Mouse (Mus musculus) gastrocnemius, postnatal 14 days (tissue): Measurements from ENCODE around the gene Os9. TPM values are rescaled to one million over a fixed set of nuclear protein-coding genes. Genes with fewer than 3 reads are reported as not detected.
"Not testable (repeated sequence)": the region's sequence is repeated elsewhere in the genome, so short reads cannot be mapped to it uniquely, and the experiment has no call there.

ENCODE experiments used
- DNase-seq: peaks from one replicate; pipeline ENCODE4 v3.0.0; 2021; ENCODE audit warnings: mixed read lengths
- intact Hi-C: fragments of 180-260 bp; cut with DNase I; formaldehyde crosslinking; loops from one replicate; pipeline ENCODE4 v1.15.1; 2025; ENCODE audit warnings: low total_unique reads
- total RNA-seq, 2 experiments: library from RNA; stranded (reverse); gene quantifications; 2 replicates each; pipeline ENCODE4 v1.2.3; 2021

The Os9 gene
- total RNA-seq, 2 experiments from 2014 or later: 20.3 to 23.5 TPM

GRCm38 (mm10) chr10:127071203-127071602 lies 49.7 kb downstream of the Os9 start:
- intact Hi-C loops: no loop called here
- DNase-seq: no peak

DNA sequence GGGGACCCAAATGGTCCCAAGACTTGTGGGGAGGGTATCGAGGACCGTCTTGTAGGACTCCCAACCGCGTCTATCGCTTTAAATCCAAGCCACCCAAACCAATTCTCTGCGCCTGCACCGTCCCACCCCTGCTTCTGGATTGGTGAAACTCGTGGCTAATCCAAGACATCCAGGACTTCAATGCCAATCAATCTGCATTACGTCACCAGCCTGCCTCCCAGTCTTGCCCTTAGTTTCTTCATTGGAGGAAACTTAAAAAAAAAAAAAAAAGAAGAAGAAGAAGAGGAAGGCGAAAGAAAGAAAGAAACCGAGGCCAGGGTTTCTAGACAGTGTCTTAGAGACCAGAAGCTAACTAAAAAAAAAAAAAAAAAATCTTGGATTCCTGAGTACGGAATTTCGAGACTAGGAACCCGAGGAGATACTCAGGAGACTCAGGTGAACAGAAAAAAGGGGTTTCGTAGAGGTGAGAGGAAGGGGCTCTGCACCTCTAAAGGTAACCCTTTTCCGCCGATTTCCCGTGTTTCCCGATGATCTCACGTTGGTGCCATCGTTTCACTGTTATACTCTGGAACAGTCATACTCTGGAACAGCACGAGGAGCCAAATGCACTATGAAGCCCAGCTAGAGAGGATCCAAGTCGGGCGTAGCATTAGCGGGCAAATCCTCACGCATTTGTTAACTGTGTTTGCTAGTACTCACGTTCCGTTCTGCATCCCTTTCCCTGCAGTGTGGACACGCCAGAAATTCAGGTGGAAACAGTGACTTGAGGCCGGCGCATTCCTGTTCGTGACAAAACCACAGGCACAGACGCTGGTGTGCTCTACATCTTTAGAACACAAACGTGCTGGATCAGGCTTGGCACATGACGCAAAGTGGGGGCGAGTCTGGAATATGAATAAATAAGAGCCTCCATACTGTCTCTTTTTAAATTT lies 50.5 kb downstream of the Os9 start, which contains the start of gene Tspan31:
Gene Tspan31, minus strand, starts transcription at position 75 of the 932 bp plus-strand sequence.
- peak; percentile 89 for DNase-seq
- intact Hi-C loops: no loop called here

GRCm38 (mm10) chr10:127069281-127070189 lies 51.4 kb downstream of the Os9 start:
- intact Hi-C loops: no loop called here
- no peak for DNase-seq

DNA sequence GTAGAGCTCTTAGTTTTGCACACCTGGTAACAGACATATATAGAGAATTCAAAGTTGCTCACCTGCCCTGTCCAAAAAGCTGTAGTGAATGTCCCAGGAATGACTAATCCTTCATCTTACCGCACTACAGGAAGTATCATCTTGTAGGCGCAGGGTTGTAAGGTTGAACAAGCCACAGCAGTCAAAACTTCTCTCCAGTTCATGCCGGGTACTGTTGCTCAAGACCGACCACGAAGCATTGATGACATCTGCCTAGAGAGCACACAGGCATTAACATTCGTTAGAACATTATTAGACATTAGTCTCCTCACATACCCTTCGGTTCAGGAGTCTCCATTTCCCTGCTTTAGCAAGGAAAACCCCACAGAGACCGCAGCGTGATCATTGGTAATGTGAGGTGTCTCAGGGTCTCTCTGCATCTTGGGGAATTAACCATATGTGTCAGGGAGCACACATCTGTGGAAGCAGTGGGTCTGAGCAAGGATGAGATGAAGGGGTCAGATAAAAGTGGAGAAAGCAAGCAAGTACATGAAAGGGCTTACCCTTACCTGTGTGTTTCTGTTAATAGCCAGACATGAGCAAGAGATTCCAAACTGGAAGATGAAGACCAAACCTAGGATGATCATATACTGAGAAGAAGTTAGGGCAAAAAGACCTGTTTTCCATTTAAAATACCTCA lies 52.4 kb downstream of the Os9 start:
- DNase-seq: no peak
- intact Hi-C loops: no loop called here

DNA sequence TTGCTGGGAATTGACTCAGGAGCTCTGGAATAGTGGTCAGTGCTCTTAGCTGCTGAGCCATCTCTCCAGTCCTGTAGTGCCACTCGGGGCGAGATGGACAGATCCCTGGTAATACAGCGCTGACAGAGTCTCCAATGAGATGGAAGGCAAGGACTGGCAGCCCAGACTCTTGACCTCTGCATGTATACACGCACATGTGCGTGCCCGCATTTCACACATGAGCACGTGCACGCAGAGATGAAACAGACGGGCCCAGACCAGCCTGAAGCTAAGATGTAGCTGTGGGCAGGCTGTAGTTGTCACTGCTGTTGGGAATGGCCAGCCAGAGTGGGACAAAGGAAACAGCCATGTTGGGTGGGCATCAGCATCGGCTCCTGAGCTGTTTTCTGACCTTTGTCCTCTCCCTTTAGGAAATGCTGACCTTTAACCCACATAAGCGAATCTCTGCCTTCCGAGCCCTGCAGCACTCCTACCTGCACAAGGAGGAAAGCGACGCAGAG lies 54.4 kb downstream of the Os9 start:
- no peak for DNase-seq
- intact Hi-C loops: no loop called here

- intact Hi-C loops: no loop called here
- DNase-seq: no peak
Measured at GRCm38 (mm10) chr10:127065981-127066380, 55.0 kb downstream of the Os9 start.

DNA sequence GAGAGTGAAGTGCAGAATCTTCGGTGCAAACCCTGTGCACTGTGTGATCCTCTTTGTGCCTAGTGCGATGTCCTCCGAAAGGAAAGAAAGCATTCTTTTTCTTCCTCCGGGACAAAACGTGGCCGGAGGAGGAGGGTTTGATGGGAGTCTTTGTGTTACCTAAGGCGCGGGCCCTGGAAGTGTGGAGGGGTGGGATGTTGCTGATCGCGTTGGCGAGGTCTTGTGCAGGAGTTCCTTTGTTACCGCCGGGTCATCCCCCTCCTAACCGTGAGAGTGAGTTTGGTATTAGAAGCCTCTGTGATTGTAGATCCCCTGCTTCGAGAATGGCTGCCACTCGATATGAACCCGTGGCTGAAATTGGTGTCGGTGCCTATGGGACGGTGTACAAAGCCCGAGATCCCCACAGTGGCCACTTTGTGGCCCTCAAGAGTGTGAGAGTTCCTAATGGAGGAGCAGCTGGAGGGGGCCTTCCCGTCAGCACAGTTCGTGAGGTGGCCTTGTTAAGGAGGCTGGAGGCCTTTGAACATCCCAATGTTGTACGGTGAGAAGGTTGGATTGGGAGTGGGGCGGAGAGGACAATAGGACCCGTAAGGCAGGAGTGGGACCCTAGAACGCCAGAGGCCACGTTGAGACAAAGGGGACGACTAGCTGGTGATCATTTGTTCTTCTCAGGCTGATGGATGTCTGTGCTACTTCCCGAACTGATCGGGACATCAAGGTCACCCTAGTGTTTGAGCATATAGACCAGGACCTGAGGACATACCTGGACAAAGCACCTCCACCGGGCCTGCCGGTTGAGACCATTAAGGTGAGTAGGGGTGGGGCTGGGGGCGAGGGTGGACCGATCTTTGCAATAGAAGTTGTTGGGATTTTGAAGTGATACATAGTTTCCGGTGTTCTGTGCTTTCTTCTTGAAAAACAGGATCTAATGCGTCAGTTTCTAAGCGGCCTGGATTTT lies 56.7 kb downstream of the Os9 start:
- intact Hi-C loops: no loop called here
- DNase-seq: no peak

DNA sequence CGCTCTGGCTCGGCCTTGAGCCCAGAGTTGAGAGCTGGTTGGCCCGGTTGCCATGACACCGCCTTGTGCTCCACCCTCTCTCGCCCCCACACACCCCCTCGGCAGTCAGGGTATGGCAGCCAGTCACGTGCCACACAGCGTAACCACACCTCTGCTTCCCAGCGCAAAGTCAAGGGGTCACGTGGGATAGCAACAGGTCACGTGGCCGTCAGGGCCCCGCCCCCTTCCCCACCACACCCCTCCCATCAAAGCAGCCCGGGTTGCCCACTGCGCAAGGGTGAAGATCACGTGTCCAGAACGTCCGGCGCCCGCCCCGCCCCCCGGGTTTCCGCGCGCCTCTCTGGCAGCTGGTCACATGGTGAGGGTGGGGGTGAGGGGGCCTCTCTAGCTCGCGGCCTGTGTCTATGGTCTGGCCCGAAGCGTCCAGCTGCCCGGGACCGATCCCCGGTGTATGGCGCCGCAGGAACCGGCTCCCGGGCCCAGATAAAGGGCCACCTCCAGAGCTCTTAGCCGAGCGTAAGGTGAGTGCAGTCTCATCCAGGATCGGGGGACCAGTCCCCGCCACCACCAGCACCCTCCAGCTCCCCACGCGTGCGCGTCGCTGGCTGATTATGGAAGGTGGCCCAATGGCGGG lies 57.6 kb downstream of the Os9 start, which contains the start of gene Cdk4:
Gene Cdk4, plus strand, starts transcription at position 296 of the 634 bp plus-strand sequence.
- DNase-seq: peak; percentile 98
- intact Hi-C loops: no loop called here

- intact Hi-C loops: no loop called here
- DNase-seq: no peak
Measured at GRCm38 (mm10) chr10:127062503-127062902, 58.4 kb downstream of the Os9 start.

DNA sequence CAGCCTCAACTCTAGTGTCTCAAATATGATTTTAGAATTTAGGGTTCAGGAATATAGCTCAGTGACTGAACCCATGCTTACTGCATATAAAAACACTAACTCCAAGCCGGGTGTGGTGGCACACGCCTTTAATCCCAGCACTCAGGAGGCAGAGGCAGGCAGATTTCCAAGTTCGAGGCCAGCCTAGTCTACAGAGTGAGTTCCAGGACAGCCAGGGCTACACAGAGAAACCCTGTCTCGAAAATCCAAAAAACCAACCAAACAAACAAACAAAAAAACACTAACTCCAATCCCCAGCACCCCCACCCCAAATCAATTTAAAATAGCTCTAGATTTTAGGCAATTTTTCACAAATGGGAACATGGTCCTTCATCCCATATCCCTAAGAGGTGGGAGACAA lies 58.8 kb downstream of the Os9 start:
- DNase-seq, intact Hi-C loops: not testable (repeated sequence)

DNA sequence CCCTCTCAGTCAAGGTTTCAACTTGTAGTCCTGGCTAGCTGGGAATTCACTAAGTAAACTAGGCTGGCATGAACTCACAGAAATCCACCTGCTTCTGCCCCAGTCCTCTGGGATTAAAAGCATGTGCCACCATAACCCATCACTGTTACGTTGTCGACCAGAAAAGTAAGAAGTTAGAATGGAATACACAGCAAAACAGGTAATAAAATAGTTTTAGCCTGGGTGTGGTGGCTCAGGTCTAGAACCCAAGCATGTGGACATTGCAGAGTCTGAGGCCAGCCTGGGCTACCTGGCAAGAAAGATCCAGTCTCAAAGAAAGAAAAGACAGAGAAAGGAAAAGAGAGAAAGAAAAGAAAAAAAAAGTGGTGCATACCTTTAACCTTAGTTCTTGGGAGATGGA lies 59.4 kb downstream of the Os9 start:
- intact Hi-C loops: no loop called here
- no peak for DNase-seq

GRCm38 (mm10) chr10:127061085-127061484 lies 59.8 kb downstream of the Os9 start:
- intact Hi-C loops: no loop called here
- no peak for DNase-seq

DNA sequence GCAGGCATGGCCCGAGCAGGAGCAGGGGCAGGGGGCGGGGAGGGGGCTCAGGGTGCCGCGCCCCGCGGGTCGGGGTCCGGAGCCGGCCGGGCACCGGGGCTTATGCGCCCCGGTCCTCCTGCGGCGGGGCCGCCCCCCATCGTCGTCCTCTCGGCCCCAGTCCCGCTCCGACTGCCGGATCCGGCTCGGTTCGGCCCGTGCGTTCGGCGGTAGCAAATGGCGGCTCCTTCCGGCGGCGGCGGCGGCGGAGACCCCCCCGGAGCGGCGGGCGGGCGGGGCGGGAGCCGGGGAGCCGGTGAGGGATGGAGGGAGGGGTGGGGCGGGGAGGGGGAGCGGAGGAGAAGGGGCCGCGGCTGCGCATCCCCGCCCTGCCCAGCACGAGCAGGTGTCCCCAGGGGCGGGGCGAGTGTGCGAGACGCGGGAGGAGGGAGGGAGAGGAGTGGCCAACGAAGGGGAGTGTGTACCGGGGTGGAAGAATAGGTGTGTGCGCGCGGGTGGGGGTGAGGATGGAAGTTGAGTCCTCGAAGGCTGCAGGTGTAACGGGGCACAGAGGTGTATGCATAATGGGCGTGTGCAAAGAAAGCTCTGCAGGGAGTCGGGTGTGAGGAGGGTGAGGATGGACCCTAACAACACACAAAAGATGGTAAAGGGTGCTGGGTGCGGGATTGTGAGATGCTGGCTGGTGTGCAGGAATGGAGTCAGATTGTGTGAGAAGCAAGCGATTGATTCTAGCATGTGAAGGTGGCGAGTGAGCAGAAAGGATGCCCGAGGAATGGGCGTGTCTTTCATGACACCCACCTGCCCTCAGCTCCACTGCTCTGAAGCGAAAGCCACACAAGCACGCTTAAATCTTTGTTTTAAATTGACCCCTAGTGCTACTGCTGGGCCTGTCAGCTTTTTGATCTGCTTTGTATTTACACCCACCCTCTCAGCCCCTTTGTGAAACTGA lies 60.7 kb downstream of the Os9 start, which contains the start of gene March9:
Gene March9, minus strand, starts transcription at position 217 of the 949 bp plus-strand sequence.
- peak; percentile 43 for DNase-seq
- intact Hi-C loops: no loop called here

GRCm38 (mm10) chr10:127059174-127059967 lies 61.6 kb downstream of the Os9 start:
- intact Hi-C loops: no loop called here
- no peak for DNase-seq

GRCm38 (mm10) chr10:127058708-127059107 lies 62.2 kb downstream of the Os9 start:
- DNase-seq: no peak
- intact Hi-C loops: no loop called here

DNA sequence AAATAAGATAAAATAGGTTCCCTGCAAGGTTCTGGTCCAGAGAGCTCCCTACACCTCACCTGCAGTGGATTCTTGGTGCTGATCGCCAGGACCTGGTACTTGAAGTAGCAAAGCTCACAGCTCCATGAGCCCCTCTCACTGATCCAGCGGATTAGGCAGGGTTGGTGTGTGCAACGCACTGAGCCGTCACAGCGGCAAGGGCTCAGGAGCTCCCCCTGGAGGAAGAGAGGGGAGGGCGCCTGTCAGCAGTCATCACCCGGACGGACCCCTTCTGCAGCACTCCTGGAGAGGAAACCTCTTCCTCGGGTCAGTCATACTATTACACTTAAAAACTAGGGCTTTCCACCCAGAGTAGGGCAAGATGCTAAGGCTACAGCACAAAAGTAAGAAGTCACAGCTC lies 62.8 kb downstream of the Os9 start:
- intact Hi-C loops: no loop called here

More for the DNA sequence above, 62.8 kb downstream of the Os9 start:
- DNase-seq: peak; percentile 74
